Mouse (Mus musculus) CH12.LX (cell line): ENCODE data around the gene Dusp13. TPM values are rescaled to one million over a fixed set of nuclear protein-coding genes. Genes with fewer than 3 reads are reported as not detected.

Experiments used
- DNase-seq: peaks from one replicate; pipeline ENCODE4 v3.0.0-alpha.2; 2013; ENCODE audit errors: extremely low read depth
- H3K27ac ChIP-seq: 2 replicates; pipeline ENCODE4 v1.5.1; 2012; ENCODE audit warnings: low read depth, mild to moderate bottlenecking, control low read depth, moderate library complexity; ENCODE audit not compliant: insufficient read depth
- H3K27me3 ChIP-seq: replicated peaks from 2 replicates; pipeline ENCODE3; 2012; ENCODE audit warnings: inconsistent platforms
- H3K36me3 ChIP-seq, 2 experiments: replicated peaks in 1 of 2; 2 replicates each; pipeline versions ENCODE3 to v1.6.1; 2012; ENCODE audit warnings: inconsistent platforms in 1 of 2, low read length in 1 of 2, mild to moderate bottlenecking in 1 of 2, mixed read lengths in 1 of 2, moderate library complexity in 1 of 2; ENCODE audit not compliant: control insufficient read depth in 1 of 2, insufficient read depth in 1 of 2
- H3K4me1 ChIP-seq, 2 experiments: 2 replicates each; pipeline ENCODE4 v1.6.1; 2012; ENCODE audit warnings: inconsistent platforms in 1 of 2, moderate library complexity in 1 of 2; ENCODE audit not compliant: insufficient read depth in 2 of 2, control insufficient read depth in 1 of 2
- H3K4me2 ChIP-seq: 2 replicates; pipeline ENCODE4 v1.6.1; 2012; ENCODE audit warnings: low read depth, mild to moderate bottlenecking, control low read depth; ENCODE audit not compliant: poor library complexity, insufficient read depth, severe bottlenecking
- H3K4me3 ChIP-seq, 3 experiments: fragments of 150-350 bp in 1 of 3; sonication (generic) in 1 of 3; replicated peaks in 1 of 3; 2 replicates each; pipeline versions ENCODE3 to v1.5.1; 2011 to 2012; ENCODE audit warnings: low read depth in 2 of 3, low read length in 2 of 3, mild to moderate bottlenecking in 2 of 3, moderate library complexity in 2 of 3, control low read depth in 1 of 3, improper control_type of control experiment in 1 of 3, inconsistent platforms in 1 of 3, mixed read lengths in 1 of 3; ENCODE audit not compliant: poor library complexity in 1 of 3
- H3K79me2 ChIP-seq: replicated peaks from 2 replicates; pipeline ENCODE4 v1.6.1; 2012; ENCODE audit warnings: mild to moderate bottlenecking, moderate library complexity; ENCODE audit not compliant: control insufficient read depth, poor library complexity, insufficient read depth, severe bottlenecking; ENCODE audit errors: extremely low read depth
- H3K9ac ChIP-seq: 2 replicates; pipeline ENCODE4 v1.6.1; 2012; ENCODE audit warnings: low read depth, mild to moderate bottlenecking, control low read depth, moderate library complexity; ENCODE audit not compliant: insufficient read depth
- H3K9me3 ChIP-seq: replicated peaks from 2 replicates; pipeline ENCODE3; 2012; ENCODE audit warnings: low read length, inconsistent platforms, mixed read lengths
- CHD1 ChIP-seq: IDR thresholded peaks from 2 replicates; pipeline ENCODE4 v1.6.1; 2012; ENCODE audit warnings: low read depth, low read length, improper control_type of control experiment, inconsistent platforms
- E2F4 ChIP-seq: IDR thresholded peaks from 2 replicates; pipeline ENCODE4 v1.6.1; 2011; ENCODE audit warnings: low read depth, low read length, improper control_type of control experiment; ENCODE audit not compliant: insufficient replicate concordance
- EP300 ChIP-seq: IDR thresholded peaks from 2 replicates; pipeline ENCODE4 v1.6.1; 2011; ENCODE audit warnings: low read length, improper control_type of control experiment
- ETS1 ChIP-seq: conservative IDR thresholded peaks from 2 replicates; pipeline ENCODE4 v1.6.1; 2012; ENCODE audit warnings: low read depth, mild to moderate bottlenecking, inconsistent platforms, low read length, improper control_type of control experiment, moderate library complexity
- HCFC1 ChIP-seq: IDR thresholded peaks from 2 replicates; pipeline ENCODE4 v1.6.1; 2012; ENCODE audit warnings: low read depth, mild to moderate bottlenecking, inconsistent platforms, low read length, improper control_type of control experiment
- MAFK ChIP-seq: IDR thresholded peaks from 2 replicates; pipeline ENCODE4 v1.6.1; 2011; ENCODE audit warnings: low read length, improper control_type of control experiment; ENCODE audit not compliant: insufficient replicate concordance
- MAZ ChIP-seq: IDR thresholded peaks from 2 replicates; pipeline ENCODE4 v1.6.1; 2012; ENCODE audit warnings: low read depth, mild to moderate bottlenecking, inconsistent platforms, low read length, improper control_type of control experiment, moderate library complexity
- MEF2A ChIP-seq: IDR thresholded peaks from 2 replicates; pipeline ENCODE4 v1.6.1; 2014; ENCODE audit warnings: low read depth, mild to moderate bottlenecking, inconsistent platforms, low read length, improper control_type of control experiment, borderline replicate concordance
- NRF1 ChIP-seq: IDR thresholded peaks from 2 replicates; pipeline ENCODE4 v1.6.1; 2014; ENCODE audit warnings: low read depth, mild to moderate bottlenecking, inconsistent platforms, low read length, improper control_type of control experiment, moderate library complexity
- POLR2A ChIP-seq: IDR thresholded peaks from 2 replicates; pipeline ENCODE4 v1.6.1; 2011; ENCODE audit warnings: low read depth, mild to moderate bottlenecking, improper control_type of control experiment, low read length
- POLR2AphosphoS2 ChIP-seq: IDR thresholded peaks from 2 replicates; pipeline ENCODE4 v1.6.1; 2011; ENCODE audit warnings: low read depth, low read length, improper control_type of control experiment
- ZC3H11A ChIP-seq: IDR thresholded peaks from 2 replicates; pipeline ENCODE4 v1.6.1; 2012; ENCODE audit warnings: low read depth, mild to moderate bottlenecking, inconsistent platforms, low read length, improper control_type of control experiment
- ZMIZ1 ChIP-seq: IDR thresholded peaks from 2 replicates; pipeline ENCODE4 v1.6.1; 2012; ENCODE audit warnings: low read depth, mild to moderate bottlenecking, inconsistent platforms, low read length, improper control_type of control experiment
- dilution Hi-C: fragments of 300-500 bp; cut with MboI; formaldehyde crosslinking; loops from 2 replicates; pipeline ENCODE4 v1.14.3; 2020; ENCODE audit warnings: low sequenced_read_pairs; ENCODE audit not compliant: extremely low pct_unique_long_range_greater_than_20kb, extremely low pct_ligation_motif_present
- in situ Hi-C: fragments of 300-500 bp; cut with MboI; formaldehyde crosslinking; loops from 3 replicates; pipeline ENCODE4 v1.14.3; 2019; ENCODE audit warnings: low sequenced_read_pairs, low pct_ligation_motif_present, low pct_unique_long_range_greater_than_20kb, mixed read lengths
- polyA plus RNA-seq: library from polyadenylated mRNA; unstranded; fragments of >175 nt; gene quantifications from 2 replicates; pipeline ENCODE4 v1.2.1, GENCODE M21; 2012; ENCODE audit warnings: low read depth; ENCODE audit not compliant: insufficient read length
- total RNA-seq, 2 experiments: library from RNA; depleted of rRNA; stranded (reverse); fragments of 300-350 nt in 1 of 2; fragments of >200 nt in 1 of 2; gene quantifications; 2 replicates each; pipeline ENCODE4 v1.2.3; 2012 to 2014

The Dusp13 gene
- total and polyA plus RNA-seq, 3 experiments = 0.34 TPM; not detected in 2

- Histone ChIP-seq H3K36me3 (no peaks in the 10 kb centered on the region), H3K27ac (no peak overlapping the region), H3K9me3 (peaks cover 11% of the 10 kb centered on the region), H3K4me2 (no peak overlapping the region), H3K4me1 (peaks cover 5 to 17% of the 10 kb centered on the region in 2 experiments; a peak in 3 of 4 replicates), H3K4me3 (no peak overlapping the region), H3K79me2 (no peaks in the 10 kb centered on the region), H3K27me3 (no peaks in the 10 kb centered on the region), H3K9ac (no peak overlapping the region)
- in situ Hi-C loops (loop anchor here (5.0 to 25.0 kb wide), 2 partner anchors 38 to 243 kb away; partner anchors contain the start of gene Kat6b), dilution Hi-C loops (no loop called here)
- DNase-seq = no peak
- TF ChIP-seq HCFC1 (no peak), NRF1 (no peak), E2F4 (no peak), CHD1 (no peak), POLR2AphosphoS2 (no peak), ZC3H11A (no peak)
Measured at GRCm38 (mm10) chr14:21729936-21730335, 21.0 kb downstream of the Dusp13 start.

GRCm38 (mm10) chr14:21729031-21729732 lies 21.8 kb downstream of the Dusp13 start:
- in situ Hi-C loops (loop anchor here (5.0 to 25.0 kb wide), 2 partner anchors 37 to 242 kb away; partner anchors contain the start of gene Kat6b), dilution Hi-C loops (no loop called here)
- Histone ChIP-seq H3K27me3 (no peaks in the 10 kb centered on the region), H3K4me1 (peaks cover 5 to 17% of the 10 kb centered on the region in 2 experiments; a peak in 3 of 4 replicates), H3K36me3 (no peaks in the 10 kb centered on the region), H3K9ac (0 out of 2 replicates have a peak overlapping the region, but pooled peaks have one; percentile 19), H3K9me3 (peaks cover 11% of the 10 kb centered on the region), H3K4me2 (no peak overlapping the region), H3K4me3 (no peak overlapping the region), H3K27ac (no peak overlapping the region), H3K79me2 (no peaks in the 10 kb centered on the region)
- no peak for TF ChIP-seq POLR2A
- TF ChIP-seq MEF2A = peak; percentile 74; the same call in 1 of the 2 replicates
- peak; percentile 52 for DNase-seq

- dilution Hi-C loops = no loop called here
- H3K4me2 ChIP-seq = no peak overlapping the region
Measured at GRCm38 (mm10) chr14:21722021-21722698, 28.8 kb downstream of the Dusp13 start.

More at GRCm38 (mm10) chr14:21722021-21722698, 28.8 kb downstream of the Dusp13 start:
- H3K36me3 ChIP-seq = no peaks in the 10 kb centered on the region
- H3K27ac ChIP-seq = no peak overlapping the region
- no peak overlapping the region for H3K4me3 ChIP-seq
- in situ Hi-C loops = no loop called here
- H3K9ac ChIP-seq = no peak overlapping the region
- H3K4me1 ChIP-seq = no peaks in the 10 kb centered on the region; a peak in 1 of 4 replicates
- no peak for DNase-seq
- H3K79me2 ChIP-seq = no peaks in the 10 kb centered on the region
- no peaks in the 10 kb centered on the region for H3K9me3 ChIP-seq
- no peaks in the 10 kb centered on the region for H3K27me3 ChIP-seq
- no peak for TF ChIP-seq ZMIZ1
- TF ChIP-seq HCFC1 = no peak
- no peak for TF ChIP-seq NRF1
- no peak for TF ChIP-seq EP300
- TF ChIP-seq ETS1 = no peak
- no peak for TF ChIP-seq E2F4
- no peak for TF ChIP-seq MAZ
- TF ChIP-seq MAFK = no peak
